Mouse (Mus musculus) kidney, adult 18-20 months (tissue): ENCODE results near the gene Gm11011.
"Not testable (repeated sequence)": the region's sequence is repeated elsewhere in the genome, so short reads cannot be mapped to it uniquely, and the experiment has no call there.

Experiments
- DNase-seq: peaks from one replicate; pipeline ENCODE4 v3.0.0; 2021

Gene Gm11011

DNA sequence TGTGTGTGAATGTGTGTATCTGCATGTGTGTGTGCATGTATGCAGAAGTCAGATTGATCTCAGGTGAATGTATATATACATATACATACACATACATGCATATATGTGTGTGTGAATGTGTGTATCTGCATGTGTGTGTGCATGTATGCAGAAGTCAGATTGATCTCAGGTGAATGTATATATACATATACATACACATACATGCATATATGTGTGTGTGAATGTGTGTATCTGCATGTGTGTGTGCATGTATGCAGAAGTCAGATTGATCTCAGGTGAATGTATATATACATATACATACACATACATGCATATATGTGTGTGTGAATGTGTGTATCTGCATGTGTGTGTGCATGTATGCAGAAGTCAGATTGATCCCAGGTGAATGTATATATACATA is at the start of gene Gm11011:
Gene Gm11011 (minus strand): TSS at position 101 of the 400 bp plus-strand sequence.
- DNase-seq: not testable (repeated sequence)

DNA sequence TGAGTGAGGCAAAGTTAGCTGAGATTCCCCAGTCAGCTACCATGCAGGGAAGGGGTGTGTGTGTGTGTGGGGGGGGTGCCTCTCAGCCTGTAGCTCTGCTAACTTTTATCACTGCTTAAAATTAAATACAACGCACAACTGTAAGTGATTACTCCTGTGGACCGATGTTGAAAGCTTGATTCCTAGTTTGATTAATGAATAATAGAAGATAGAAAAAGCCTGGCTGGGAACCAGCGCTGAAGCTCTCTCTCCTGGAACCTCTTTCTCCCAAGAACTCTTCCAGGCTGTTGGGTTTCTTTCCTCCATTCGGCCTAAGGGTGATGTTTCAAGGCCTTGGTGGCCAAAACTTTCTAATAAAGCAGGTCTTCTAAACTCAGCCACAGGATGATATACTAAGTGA is 48.9 kb upstream of the Gm11011 start:
- peak; percentile 6 for DNase-seq

DNA sequence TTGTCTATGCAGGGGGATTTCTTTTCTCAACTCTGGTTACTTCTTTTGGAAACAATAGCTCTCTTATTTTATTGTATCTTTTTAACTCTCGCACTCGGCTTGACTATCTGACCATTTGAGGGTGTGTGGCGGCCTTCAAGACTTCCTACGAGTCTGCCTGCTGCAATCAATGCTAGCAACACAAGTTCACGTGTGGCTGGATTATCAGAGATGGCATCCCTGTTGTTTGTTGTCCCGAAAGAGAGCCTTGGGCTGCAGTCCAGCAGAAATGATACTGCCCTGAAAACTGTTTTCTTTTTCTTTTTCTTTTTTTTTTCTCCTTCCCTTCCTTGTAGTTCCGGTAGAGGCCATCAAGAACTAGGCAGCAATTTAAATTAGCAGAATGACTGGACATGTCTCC is 47.9 kb upstream of the Gm11011 start:
- peak; percentile 8 for DNase-seq

DNA sequence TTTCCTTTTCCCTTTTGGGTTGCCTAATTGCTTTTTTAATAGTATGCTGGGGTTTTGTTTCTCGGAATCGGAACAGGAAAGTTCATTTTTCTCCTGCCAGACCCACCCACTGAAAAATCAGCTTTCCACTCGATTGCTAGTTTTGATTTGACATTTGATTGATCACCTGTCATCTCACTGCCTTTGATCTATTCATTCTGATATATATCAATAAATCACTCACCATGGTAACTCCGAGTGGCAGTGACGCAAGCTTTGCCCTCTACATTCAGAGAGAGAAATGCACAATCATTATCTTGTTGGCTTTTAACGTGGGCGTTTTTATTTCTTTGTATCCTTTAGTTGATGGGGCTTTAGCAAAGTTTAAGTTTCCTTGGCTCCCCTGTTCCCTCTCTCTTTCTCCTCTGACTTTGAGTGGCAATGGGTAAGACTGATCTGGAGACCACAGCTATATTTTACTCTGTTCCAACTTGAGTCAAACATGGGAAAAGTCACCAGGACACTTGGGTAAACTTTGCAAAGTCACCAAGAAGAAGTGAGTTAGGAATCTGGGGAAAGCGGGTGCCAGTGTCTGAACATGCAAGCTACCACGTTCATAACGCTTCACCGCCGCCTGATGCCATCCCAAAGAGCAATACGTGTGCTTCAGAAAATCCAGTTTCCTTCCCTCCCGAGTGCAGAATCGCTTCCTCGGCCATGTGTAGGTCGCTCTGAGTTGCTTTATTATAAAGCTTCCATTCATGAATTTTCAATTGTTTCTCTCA is 47.3 kb upstream of the Gm11011 start:
- peak; percentile 8 for DNase-seq

DNA sequence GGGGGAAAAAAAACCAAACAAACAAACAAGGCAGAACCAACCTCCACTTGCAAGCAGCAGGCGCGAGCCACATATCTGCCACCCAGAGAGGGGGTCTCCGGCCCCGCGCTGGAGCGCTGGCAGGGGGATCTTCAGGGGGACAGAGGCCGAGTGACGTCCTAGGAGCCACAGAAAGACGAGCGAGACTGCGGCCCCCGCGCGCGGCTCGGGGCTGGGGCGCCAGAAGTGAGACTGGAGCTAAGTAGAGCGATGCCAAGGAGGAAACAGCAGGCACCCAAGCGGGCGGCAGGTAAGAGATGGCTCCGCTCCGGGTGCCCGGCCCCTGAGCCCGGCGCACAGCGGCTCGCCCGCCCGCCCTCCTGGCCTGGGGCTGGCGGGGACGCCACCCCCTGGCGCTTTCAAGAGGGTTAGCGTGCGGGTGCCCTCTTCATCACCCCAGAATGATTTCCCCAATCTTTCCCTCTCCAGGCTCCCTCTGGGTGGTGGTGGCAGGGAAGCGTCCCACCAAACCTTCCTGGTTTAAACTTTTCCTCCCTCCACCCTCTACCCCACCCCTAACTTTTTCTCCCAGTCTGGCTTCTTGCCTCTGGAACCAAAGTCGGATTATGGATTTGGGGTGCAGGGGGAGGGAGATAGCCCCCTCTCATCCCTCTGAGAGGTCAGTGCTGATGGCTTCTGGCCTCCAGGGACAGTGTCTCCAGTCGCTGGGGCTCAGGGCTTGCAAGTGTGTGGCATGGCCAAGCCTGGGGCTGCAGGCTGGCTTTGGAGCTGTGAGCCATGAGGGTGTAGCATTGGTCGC is 46.1 kb upstream of the Gm11011 start:
- DNase-seq: peak; percentile 39

DNA sequence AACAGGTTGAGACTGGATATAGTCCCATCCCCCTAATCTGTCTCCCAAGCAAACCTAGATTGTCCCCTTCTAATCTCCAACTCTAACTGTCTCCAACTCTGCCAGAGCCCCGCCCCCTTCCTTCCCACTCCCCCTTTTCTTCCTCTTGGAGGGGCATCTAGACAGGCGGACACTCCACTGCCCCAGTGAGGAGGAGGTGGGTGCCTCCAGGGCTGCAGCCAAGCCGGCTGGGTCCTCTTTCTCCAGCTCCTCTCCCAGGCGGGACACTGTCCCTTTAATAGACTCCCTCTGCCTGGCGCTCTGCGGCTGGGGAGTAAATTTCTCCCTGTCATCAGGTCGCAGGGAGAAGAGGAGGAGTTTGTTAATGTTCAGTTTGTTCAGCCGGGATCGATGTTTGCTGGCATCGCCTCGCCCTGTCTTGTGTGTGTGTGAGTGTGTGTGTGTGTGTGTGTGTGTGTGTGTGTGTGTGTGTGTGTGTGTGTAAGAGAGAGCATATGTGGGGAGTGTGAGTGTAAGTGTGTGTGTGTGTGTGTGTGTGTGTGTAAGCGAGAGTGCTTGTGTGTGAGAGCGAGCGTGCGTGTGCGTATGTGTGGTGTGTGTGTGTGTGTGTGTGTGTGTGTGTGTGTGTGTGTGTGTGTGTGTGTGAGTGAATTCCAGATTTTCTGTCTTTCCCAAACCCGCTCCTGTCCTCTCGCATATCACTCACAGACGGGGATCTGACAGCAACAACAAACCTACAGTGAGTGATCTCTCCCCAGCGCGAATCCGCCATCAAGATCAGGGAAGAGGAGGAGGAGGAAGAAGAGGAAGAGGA is 45.0 kb upstream of the Gm11011 start, which contains the start of gene Tshz2:
Gene Tshz2 (plus strand): TSS at position 676 of the 814 bp plus-strand sequence.
- DNase-seq: peak; percentile 56

DNA sequence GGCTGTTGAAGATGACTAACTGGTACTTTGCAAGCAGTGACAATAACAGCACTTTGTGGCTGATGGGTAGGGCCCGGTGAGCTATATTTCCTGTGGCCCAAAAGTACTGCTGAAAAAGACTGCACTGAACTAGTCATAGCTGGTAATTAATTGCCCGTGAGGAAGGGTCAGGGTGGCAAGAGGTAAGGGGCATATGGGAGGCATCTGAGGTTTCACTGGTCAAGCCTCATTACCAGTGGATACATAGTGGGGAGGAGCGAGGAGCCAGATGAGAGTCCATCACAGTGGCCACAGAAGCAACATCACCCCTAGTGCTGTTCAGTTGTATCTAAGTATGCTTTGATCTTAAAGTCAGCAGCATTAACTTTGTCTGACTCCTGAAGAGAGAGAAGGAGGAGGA is 42.5 kb upstream of the Gm11011 start:
- DNase-seq: no peak

DNA sequence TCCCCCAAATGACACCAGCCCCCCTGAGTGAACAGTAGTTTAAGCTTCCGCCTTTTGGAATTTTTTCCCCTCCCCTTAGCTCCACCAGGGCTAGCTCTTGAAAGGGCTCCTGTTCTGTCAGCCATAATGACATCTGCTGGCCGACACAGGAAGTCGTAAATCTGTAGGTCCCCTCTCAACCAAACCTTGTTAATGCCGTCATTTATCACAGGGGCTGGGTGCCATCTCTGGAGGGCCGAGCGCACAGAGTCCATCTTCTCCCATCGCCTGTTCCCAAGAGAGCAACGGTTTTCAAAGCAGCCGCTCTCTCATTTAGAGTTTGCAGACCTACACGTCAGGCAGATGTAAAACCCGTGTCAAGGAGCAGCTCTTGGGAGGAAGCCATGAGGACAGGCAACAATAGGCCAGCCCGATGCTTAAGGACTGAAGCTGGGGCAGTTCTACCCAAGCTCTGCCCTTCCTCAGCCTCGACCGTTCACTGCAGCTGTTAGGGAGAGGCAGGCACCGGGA is 33.7 kb upstream of the Gm11011 start:
- DNase-seq: peak; percentile 41

DNA sequence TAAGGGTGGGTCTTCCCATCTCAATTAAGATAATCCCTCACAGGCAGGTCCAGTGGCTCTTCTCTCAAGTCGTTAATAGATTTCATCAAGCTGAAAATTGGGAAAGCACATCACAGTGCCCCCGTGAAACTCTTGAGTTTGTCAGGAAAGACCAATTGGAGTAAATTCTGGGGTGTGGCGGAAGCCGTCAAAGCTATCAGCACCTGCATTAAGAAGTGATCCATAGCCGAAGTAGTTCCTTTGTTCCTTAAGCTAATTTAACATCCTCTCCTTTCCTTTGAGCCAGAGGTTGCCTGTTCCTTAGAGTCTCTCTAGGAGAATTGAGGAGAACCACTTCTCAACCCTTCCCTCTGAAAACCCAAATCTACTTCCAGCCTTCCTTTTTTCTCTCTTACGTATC is 28.5 kb upstream of the Gm11011 start:
- no peak for DNase-seq

DNA sequence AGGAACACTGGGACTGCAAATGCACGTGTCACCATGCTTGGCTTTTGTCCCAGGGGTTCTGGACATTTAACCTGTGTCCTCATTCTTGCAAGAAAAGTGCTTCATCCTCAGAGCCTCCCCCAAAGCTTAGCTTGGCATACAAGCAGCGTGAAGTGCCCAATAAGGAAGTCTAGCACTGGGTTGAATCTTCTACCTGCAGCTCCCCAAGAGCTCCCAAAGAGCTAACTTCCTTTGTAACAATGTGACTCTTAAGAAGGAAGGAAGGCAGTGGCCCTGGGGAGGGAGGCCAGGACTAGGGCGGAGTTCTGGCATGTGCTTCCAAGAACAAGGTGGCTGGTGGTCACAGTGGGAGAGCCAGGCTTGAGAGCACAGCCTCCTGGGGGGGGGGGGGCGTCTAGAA is 27.1 kb upstream of the Gm11011 start:
- no peak for DNase-seq

- DNase-seq: no peak
Observed at GRCm38 (mm10) chr2:169611557-169611956, 24.0 kb upstream of the Gm11011 start.

GRCm38 (mm10) chr2:169610882-169611281 is 23.3 kb upstream of the Gm11011 start:
- DNase-seq: no peak

GRCm38 (mm10) chr2:169609956-169610355 is 22.4 kb upstream of the Gm11011 start:
- no peak for DNase-seq

- no peak for DNase-seq
Observed at GRCm38 (mm10) chr2:169607787-169608186, 20.2 kb upstream of the Gm11011 start.

GRCm38 (mm10) chr2:169606901-169607678 is 19.5 kb upstream of the Gm11011 start:
- DNase-seq: no peak

DNA sequence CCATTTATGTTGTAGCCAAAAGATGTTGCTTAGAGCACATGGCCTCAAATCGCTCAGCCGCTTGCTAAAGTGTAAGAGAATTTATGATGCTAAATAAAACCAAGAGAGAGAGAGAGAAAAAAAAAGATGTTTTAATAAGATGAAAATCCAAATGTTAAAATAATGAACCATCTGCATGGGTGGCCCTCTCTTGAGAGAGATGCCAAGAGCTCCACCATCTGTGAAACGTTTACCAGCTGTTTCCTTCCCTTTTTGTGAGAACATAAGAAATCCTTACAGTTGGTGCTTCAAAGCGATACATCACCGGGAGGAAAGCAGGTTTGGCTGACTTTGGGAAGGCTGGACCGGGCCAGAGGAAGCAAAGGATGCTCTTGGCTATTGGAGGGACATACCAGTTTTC is 12.6 kb upstream of the Gm11011 start:
- no peak for DNase-seq

- no peak for DNase-seq
Observed at GRCm38 (mm10) chr2:169599591-169599990, 12.0 kb upstream of the Gm11011 start.

GRCm38 (mm10) chr2:169597971-169598370 is 10.4 kb upstream of the Gm11011 start:
- DNase-seq: no peak

GRCm38 (mm10) chr2:169597357-169597756 is 9.8 kb upstream of the Gm11011 start:
- no peak for DNase-seq

- no peak for DNase-seq
Observed at GRCm38 (mm10) chr2:169593742-169594141, 6.2 kb upstream of the Gm11011 start.

DNA sequence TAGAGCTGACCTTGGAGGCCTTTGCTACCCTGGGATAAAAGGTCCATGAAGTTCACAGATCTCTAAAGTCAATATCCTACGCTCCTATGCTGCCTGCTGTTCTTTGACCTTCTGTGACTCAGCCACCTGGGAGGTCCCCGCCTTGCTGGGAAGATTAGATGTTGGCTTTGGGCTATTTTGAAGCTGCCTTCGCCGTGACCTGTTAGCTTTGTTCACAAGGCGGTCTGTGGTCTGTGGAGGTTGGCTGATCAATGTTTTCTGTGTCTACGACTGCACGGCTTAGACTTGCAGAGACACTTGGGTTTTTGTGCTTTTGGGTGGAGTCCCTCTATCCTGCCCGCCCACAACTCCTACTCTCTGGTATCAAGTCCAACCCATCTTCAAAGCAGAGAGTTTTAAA is 2.9 kb upstream of the Gm11011 start:
- no peak for DNase-seq

- no peak for DNase-seq
Observed at GRCm38 (mm10) chr2:169589697-169590096, 2.2 kb upstream of the Gm11011 start.
